Mouse (Mus musculus) gastrocnemius, adult 18-20 months (tissue): ENCODE measurements at regions not wholly inside any gene's neighbourhood (a gene's known extent, or its start where the extent isn't known, plus 50 kb on each side); places are given as distances from the start of the nearest gene placed in this dataset.
"Not testable (repeated sequence)": the region's sequence is repeated elsewhere in the genome, so short reads cannot be mapped to it uniquely, and the experiment has no call there.

ENCODE experiments used
- DNase-seq: peaks from one replicate; pipeline ENCODE4 v3.0.0; 2021; ENCODE audit warnings: low spot score

- DNase-seq, result peak; percentile 2
Measured at GRCm38 (mm10) chr17:54753396-54753994, 454.7 kb upstream of the Slc5a7 start.

GRCm38 (mm10) chr17:54752917-54753316, 454.1 kb upstream of the Slc5a7 start:
- DNase-seq, result no peak

DNA sequence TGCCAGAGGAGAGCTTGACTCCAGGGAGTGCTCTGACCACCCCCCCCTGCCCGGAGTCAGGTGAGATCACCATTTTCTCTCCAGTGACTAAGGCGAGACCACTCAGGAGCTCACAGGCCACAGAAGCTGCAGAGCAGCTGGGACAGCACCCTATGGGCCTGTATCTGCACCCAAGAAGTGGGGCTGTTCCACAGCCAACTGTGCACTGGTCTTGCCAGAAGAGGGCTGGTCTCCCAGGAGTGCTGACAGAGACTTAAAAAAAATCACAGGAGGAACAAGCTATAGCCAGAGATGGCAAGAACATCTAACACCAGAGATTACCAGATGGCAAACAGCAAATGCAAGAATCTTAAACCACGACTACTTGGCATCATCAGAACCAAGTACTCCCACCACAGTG, 437.0 kb upstream of the Slc5a7 start:
- DNase-seq, result no peak

GRCm38 (mm10) chr17:54727660-54728059, 428.8 kb upstream of the Slc5a7 start:
- DNase-seq, result no peak

DNA sequence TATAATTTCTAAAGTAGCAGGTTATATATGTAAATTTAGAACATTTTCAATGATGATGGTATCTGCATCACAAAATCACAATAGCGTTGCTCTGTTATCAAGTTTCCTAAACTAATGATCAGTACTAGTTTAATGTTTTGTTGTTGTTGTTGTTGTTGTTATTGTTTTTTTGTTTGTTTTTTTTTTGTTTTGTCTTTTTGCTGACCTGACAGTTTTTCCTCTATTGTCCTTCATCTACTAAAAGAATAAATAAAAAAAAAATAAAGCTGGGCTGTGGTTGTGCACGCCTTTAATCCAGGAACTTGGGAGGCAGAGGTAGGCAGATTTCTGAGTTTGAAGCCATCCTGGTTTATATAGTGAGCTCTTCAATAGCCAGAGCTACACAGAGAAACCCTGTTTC, 427.9 kb upstream of the Slc5a7 start:
- no peak for DNase-seq

DNA sequence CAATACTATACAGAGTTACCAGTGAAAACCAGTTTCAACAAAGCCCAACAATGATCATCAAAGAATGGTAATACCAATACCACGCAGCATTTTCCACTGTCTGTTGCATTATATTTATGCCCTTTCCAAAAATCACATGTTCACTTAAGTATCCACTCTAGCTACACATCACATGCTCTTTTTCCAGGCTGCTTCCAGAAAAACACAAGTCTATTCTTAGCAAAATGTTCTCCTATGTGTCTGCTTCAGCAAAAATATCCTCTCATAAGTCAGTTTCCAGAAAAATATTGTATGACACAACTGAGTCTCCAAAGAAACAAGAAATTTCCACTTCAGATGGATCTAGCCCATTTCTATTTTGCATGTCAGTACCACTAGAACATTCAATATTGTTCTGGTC, 414.2 kb upstream of the Slc5a7 start:
- no peak for DNase-seq

DNA sequence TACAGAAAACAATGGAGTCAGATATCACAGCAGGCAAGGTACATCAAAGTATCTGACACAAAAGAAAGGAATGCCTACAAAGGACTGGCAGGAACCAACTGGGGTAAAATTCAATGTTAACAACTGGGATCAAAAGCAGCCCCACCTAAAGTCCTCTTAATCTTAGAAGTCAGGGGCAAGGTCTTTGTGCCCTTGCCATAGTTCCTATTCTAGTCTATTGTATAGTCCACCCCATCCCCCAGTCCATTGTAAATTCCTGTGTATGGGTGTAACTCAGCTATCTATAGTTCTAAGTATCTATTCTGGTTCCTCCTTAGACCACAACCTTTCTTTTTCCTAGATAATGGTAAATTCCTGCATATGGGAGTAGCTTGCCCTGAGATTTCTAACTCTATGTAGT, 409.0 kb upstream of the Slc5a7 start:
- DNase-seq, result not testable (repeated sequence)

- no peak for DNase-seq
Measured at GRCm38 (mm10) chr17:54701346-54702108, 402.7 kb upstream of the Slc5a7 start.

DNA sequence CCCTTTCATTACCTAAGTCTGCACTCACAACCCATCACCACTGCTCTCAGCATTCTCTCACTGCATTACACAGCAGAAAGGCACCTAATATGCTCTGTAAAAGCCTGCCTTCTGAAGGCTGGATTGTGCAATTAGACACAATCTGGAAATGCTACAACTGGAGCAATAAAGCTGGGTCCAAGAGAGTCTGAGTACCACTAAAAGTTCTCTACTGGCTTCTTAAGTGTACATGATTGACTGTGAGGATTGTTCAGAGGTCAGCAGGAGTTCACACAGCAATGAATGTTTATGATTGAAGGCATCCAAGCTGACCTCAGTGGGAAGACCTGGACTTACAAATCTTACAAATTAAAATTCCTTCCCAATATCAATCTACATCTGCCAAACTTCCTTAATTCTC, 395.8 kb upstream of the Slc5a7 start:
- DNase-seq, result no peak

DNA sequence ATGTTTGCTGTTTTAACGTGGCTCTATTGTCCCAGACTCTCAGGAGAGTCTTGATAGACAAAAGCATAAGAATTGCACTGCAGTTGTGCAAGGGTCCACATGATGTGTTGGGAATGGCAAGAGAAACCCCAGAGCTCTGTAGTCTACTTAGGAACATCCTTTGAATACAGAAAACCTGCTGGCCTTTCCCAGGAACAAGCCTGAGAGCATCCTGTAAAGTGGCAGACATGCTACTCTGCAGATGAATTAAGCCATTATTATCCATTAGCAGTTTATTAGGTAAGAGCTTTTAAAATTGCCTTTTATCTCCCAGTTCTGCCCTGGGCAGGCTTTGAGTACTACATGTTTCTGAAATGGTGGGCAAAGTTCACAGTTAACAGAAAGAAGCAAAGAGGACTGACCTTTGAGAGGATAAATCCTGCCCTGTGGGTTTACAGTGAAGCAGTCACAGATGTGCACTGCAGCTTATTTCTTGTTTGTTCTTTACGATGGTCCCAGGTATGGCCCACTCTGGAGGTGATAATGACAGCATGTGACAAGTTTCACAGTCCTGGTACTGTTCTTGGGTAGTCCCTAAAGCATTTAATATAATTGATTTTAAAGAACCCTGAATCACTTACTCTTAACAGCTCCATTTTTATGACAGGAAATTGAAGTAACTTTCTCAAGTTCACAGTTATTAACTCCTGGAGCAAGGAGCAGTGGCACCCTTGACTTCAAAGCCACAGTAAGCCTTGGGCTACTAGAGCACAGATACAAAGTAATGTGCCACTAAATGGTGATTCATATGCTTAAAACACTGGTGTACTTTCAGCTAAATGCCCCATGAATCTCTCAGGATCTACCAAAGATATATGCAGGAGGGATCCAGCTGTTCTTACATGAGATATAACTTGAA, 386.6 kb upstream of the Slc5a7 start:
- no peak for DNase-seq

- no peak for DNase-seq
Measured at GRCm38 (mm10) chr17:54678111-54678510, 379.3 kb upstream of the Slc5a7 start.

DNA sequence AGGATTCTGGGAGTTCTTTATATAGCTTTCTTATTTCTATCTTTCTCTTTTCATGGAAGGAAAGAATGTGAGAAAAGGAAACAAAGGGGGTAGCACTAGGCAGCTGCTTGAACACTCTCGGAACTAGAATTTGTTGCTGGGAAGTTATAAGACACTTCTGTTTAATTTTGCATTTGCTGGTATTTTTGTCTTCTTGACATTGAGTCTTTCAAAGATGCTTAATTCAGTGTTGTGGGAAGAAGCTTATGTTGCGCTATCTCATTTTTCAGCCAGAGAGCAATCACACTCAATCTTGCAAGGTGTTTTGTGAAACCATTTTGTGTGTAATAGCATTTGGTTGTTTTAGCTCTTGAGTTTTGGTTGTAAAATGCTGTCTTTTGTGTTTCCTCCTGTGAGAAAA, 370.7 kb upstream of the Slc5a7 start:
- DNase-seq, result no peak

DNA sequence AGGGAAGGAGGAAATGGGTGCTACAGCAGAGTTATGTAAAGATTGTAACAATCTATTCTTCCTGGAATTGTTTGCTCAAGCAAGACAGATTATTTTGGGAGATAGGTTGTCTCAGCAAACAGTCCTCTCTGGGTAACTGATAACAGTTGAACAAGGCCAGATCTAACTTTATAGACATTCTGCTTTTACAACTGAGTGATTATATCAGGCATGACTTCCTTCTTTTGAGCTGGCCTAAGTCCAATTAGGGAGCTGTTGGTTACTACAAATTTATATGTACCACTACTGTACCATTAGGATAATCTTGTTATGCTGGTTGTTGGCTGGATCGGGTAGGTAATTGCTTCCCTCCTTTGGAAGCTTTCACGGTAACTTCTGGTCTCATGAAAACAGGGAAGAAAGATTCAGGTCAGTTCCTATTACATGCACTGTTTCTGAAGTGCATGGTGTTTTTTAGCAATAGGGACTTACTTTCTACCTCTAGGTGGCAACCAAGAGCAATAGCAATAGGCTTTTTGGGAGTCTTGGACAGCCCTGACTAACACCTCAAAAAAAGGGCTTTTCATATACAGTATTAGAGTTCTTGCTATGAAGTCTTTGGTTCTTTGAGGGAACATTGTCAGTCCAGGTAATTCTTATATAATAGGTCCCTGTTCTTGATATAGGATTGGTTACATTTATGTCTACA, 363.9 kb upstream of the Slc5a7 start:
- DNase-seq, result no peak

DNA sequence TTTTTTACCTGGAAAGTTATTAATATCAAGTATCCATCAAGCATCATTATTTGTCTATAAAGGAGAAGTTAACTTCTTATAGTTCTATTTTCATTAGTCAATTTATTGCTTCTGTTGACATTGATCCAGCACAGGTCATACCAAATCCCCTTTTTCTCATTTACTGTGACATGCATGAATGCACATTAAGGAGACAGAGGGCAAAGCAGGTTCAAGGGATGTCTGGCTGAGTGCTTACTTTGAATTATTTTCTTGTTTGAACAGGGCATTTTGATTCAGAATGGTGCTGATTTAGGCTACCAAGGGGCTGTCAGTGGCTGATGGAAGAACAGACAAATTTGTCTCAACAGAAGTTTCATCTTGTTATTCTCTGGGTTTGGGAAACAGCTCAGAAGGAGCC, 357.7 kb upstream of the Slc5a7 start:
- no peak for DNase-seq
